Mouse (Mus musculus) T-helper 2 cell (primary cell): Measurements from ENCODE around the gene Nell2.

Experiments
- in situ Hi-C: fragments of 300-600 bp; cut with MboI, MseI; formaldehyde crosslinking; loops from one replicate; pipeline ENCODE4 v1.15.1; 2025; ENCODE audit warnings: high pct_unique_total_duplicates

The Nell2 gene

DNA sequence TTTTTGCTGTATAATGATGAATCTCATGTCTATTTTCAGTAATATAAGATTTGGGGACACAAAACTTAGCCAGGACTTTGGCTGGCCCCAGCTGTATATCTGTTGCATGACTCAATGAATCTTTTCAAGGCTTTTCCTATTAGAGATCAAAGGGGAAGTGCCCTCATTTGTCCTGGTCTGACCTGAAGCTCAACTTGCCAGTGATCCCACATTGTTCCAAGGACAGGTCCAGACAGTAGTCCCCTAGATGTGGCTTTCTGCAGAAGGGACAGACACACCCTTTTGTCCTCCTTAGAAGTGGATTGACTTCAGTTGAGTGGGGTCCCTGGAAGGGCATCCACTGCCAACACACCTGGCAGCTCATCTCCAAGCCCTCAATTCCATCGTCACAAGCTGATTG lies 173.6 kb downstream of the Nell2 start:
- in situ Hi-C loops: no loop called here

DNA sequence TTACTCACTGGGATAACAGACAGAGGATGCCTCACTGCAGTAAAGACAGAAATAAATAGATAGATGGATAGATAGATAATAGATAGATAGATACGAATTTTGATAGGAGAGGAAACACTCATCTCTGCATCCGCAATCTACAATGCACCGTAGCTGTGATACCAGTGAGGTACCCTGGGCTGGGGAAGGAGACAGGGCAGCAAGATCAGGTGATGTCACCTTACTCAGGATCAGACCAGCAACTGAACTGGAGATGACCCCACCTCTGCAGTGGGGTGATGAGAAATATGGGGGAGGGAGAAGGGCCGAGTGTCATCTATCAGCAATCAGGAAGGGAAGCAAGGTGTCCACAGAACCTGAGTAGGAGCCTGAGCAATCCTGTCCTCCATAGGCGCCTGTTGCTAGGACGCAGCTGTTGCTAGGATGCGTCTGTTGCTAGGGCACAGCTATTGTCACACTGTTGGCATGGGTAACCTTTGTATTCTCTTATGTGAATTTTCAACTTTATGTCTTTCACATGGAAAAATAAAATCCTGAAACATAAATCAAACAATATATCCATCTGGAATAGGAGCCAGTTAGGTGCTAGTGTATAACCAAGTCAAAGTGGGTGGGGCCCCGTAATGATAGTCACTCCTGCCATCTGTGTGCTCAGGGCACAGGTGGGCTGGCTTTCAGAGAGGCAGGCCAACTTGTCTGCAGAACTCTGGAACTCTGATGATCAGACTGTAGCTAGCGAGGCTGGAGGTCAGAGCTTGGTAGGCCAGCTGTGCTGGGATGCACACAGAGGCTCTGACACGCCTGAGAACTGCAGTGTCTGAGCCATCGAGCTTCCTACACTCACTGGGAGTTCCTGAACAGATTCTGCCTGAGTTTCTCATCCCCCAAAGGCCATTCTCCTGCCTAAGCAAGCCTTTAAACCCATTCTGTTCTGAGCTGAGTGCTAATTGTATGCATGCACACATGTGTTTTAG lies 193.7 kb downstream of the Nell2 start:
- in situ Hi-C loops: no loop called here

DNA sequence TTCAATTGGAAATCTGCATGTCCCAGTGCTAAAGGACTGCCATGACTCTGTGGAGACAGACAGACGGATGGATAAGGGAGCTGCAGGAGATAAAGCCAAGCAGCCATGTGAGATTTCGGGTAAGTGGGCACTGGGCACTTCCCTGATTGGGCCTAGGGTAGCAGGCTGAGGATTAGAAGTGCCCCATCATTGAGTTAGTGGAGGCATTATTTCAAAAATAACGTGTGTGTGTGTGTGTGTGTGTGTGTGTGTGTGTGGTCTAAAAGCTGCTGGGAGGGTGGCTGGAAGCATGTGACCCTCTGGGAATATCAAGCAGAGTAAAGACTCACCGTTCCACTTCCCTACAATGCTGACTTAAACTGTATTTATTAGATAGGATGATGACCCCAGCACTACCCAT lies 195.1 kb downstream of the Nell2 start:
- in situ Hi-C loops: no loop called here

DNA sequence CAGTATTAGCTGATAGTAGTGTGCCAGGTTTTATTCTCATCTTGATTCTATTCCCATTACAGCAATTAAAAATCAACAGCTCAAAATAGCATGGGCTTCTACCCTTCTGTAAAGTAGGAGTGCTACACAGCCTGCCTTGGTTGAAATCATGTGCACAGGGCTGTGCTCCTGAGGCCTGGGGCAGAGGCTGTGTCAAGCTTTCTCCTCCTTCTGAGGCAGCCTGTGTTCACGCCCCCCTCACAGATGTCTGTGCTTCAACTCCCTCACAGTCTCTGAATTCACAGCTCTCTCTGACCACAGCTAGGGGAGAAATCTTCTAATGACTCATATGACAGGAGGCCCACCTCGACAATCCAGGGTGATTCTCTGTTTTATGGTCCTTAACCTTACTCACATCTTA lies 197.4 kb downstream of the Nell2 start:
- in situ Hi-C loops: no loop called here

DNA sequence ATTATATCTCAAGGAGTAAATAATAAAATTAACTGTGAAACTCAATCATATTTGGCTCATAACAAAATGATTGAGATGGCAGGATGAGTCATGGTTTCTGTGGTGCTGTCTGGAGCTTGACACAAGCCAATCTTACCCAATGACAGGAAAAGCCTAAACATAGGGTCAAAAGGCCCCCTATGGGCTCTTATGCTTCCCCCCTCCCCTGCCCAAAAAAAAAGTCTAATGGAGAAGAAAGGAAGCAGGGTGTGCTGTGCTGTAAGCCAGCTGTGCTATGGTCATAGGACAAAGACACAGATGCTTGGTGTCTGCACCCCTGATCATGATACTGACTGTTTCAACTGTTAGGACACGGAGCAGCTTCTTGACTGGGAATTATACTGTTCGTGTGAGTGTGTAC lies 205.6 kb downstream of the Nell2 start:
- in situ Hi-C loops: no loop called here

DNA sequence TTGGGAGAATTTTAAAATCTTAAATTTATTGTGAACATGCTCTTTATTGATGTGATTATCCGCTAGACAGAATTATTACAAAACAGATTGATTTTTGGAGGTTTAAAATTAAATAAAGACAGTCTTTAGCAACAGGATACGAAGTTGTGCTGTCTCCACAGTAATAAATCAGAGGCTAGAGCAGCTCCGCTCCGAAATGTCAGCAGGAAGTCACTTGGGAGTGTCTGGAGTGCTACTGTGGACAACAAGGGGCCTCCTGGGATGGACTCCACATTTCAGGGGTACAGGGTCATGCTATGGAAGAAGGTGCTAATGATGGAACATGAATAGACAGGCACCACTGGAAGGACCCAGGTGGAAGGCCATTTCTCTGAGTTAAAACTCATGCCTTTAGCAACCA lies 211.7 kb downstream of the Nell2 start:
- in situ Hi-C loops: loop anchor here (10.0 kb wide), 1 partner anchor 292 kb away; no protein-coding TSS in a partner anchor

DNA sequence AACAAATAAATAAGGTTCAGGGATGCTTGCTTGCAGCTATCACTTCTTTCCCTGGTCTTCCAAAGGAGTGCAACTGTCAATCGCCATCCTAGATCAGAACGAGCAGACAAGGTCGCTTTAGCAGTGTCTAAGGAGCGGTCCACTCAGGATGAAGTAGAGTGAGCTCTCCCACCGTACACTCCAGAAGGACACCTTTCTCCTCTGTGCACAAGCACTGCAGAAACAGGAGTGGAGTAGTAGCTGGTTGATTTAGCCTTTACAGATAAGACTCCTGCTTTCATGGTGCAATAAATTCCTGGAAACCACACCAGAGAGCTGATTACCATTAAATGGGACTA lies 213.6 kb downstream of the Nell2 start:
- in situ Hi-C loops: loop anchor here (10.0 kb wide), 1 partner anchor 290 kb away; no protein-coding TSS in a partner anchor

DNA sequence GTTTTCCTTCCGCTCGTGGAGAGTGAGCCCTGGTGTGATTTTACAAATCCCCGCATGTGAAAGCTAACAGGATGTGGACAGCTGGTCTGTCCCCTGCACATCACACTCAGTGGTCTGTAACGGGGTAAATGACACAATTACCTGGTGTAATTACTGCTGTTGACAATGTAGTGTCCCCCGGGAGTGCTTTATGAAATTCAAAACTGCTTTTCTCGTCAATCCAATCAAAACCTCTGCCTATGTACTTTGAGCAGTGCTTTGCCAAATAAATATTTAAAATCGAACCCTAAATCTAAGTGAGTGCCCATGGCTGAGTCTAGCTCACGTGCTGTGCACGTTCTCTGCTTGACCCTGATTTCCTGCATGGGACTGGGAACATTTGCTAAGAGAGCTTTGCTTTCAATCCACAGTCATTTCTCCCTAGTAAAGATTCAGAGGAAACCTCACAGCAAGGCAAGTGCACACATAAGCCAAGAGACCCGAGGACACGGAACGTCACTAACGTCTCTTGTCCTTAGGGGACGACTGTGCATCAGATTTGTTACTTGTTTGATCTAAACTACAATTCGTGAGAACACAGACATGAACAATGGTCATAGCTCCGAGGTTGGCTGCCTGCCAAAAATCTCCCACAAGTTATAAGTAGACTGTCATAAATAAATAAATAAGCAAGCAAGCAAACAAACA lies 214.1 kb downstream of the Nell2 start:
- in situ Hi-C loops: loop anchor here (10.0 kb wide), 1 partner anchor 289 kb away; no protein-coding TSS in a partner anchor

DNA sequence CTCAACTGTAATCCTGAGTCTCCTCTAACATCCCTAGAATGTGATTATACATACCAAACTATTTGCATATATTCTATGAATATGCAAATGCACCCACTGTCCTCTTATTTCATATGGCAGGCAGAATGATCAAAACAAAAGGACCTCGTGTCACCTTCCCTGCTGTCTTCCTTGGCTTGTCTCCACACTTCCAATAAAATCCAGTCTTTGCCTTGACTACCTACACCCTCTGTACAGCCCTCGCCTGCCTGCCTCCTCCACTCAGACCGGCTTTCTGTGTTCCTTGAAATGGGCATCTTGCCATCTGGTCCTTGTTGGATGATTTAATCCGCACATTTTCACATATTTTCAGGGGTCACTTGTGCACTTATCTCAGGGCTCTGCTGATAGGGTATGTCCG lies 215.1 kb downstream of the Nell2 start:
- in situ Hi-C loops: loop anchor here (10.0 kb wide), 1 partner anchor 288 kb away; no protein-coding TSS in a partner anchor

DNA sequence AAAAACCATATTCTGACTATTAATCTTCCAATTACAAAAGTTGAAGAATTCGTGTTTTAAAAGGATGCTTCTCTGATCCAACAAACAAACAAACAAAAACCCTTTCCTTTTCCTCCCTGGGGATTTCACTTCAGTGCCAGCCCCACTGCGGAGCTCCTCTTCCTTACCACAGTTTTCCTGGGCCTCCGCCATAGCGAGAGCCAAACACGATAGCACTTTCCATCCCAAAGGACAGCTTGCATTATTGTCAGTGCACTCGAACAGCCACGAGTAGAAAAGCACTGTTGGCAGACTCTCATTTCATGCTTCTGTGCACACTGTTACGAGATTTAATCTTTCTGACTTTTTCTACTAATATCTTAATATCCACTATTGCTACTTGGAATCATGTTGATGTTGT lies 224.3 kb downstream of the Nell2 start:
- in situ Hi-C loops: no loop called here

DNA sequence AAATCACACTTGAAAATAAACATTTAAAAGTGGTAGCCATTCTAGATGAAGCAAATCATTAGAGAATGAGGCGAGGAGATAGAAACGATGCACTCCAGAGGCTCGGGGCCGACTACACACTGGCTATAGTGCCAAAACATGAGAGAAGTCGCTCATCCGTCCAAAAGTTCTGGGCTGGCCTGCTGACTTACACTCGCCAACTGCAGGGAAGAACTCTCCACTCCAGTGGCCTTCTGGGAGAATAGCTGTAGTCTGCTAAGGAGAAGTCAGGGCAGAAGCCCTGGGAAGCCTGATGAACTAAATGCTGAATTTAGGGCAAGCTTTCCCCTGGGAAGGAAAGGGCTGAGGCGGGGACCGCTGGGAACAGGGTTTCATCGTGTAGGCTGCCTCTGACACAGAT lies 231.8 kb downstream of the Nell2 start:
- in situ Hi-C loops: no loop called here

DNA sequence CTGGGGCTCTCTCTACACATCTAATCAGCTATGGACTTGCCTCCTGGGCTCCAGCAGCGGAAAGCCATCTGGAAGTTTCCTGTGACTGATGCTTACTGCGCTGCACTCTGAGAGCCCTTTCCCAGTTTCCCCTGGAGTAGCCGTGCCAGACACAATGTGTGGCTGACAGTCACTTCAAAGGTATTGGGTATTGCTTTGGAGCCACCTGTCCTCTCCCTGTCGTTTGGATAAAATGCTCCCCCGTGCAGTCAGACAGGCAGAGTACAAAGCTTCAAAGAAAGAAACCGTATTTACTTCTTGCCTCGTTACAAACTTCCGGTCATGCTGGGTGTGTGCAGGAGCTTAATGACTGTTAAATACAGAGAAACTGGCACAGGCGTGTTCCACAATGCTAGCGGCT lies 239.3 kb downstream of the Nell2 start:
- in situ Hi-C loops: no loop called here

DNA sequence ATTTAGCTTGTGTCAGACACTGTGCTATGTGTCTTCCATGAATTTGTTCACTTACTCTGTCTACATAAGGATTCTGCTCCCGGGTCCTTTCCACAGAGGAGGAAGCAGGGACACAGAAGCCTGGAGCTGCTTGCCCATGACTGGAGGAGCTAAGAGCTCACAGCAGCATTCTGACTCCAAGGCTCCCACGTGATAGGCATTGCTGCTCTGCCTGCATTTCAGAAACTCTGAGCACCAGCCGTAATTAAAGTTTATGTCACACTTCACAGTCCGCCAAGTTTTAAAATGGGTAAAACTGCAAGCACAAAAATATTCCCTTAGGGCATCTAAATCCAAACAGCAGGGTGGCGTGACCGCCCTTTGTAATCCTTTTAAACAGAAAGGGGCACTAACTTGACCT lies 243.2 kb downstream of the Nell2 start:
- in situ Hi-C loops: no loop called here

DNA sequence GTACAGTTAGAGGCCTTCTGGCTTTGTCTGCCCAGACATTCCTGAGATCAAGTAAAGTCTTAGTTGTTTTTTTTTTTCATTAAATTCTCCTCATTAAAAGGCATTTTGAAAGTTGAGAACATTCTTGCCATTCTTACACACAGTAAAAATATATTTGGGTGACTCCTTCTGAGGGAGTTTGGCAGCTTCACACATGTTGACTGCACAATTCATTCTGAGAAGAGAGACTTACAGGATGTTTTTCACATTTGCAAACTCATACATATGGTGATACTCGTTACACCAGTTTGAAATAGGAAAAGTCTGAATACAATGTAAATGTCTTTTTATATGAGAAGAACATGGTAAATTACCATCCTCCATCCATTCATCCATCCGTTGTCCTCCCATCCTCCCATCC lies 247.4 kb downstream of the Nell2 start:
- in situ Hi-C loops: no loop called here

DNA sequence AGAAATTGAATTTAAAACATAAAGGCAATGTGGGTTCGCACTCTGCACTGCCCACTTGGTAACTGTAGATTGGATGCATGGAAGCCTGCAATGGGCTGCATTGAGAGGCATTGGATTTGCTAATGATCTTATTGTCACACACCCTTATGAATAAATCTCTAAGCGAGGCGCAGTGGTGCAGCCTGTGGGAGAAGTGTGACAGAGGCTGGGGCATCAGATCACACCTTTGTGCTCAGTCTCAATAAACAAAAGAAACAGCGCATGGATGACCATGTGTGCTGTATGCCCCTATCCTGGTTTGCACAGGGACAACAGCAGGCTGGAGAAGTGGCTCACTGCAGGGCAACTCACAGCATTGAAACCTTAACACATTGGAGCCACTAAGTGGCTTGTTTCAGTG lies 250.4 kb downstream of the Nell2 start:
- in situ Hi-C loops: no loop called here

DNA sequence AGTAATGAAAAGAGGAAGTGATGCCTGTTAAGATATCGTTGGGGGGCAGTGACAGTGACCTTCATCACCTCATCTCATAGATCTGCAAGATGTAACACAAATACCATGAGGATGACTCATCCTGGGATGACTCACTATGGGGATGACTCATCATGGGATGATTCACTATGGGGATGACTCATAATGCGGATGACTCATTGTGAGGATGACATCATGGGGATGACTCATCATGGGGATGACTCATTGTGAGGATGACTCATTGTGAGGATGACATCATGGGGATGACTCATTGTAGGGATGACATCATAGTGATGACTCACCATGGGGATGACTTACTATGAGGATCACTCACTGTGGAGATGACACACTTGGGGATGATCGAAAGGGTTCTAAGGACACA lies 251.8 kb downstream of the Nell2 start:
- in situ Hi-C loops: no loop called here

DNA sequence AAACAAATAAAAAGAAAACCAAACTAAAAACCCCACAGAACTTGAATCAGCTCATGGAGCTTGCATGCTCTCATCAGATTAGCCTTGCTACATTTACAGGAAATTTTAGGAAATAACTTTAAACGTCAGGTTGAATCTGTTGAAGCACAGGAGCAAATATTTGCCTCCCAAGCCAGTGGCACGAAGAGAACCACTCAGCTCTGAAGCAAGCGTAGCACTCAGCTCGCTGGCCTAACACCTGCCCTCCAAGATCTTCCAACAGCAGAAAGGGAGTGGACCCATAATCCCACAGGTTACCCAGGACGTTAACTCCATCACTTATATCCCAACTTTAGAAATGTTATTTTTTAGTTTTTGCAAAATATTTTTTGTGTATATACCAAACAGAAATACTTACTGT lies 252.8 kb downstream of the Nell2 start:
- in situ Hi-C loops: no loop called here

DNA sequence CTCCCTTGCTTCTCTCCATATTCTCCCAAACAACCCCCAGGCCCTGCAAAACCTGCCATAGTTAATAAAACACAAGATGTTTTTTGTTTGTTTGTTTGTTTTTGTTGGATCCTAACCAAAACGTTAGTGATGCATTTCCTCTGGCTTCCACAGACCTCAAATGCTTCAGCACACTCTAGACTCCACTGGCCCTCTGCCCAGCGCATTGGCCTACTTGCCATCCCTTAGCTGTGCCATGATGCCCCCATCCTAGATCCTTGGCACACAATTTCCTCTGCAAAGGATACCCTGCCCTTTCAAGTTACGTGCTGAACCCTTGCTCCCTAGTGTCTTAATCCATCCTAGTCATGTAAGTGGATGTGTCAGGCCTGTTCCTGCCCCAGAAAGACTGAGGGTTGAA lies 255.1 kb downstream of the Nell2 start:
- in situ Hi-C loops: no loop called here

DNA sequence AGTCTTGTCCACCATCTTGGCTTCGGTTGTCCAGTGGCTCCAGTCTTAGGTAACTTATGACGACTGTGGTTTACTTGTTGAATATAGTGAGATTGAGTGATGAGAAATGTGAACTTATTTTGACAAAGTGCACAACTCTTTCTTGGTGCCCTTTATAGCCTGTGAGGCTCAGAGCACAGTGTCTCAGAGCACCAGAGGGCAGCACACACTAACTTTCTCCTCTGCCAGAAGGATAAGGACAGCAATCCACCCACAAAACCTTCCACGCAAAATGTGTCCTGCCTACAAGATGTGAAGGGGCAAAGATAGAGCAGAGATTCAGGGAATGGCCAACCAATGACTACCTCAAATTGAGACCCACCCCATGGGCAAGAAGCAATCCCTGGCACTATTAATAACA lies 256.2 kb downstream of the Nell2 start:
- in situ Hi-C loops: no loop called here

DNA sequence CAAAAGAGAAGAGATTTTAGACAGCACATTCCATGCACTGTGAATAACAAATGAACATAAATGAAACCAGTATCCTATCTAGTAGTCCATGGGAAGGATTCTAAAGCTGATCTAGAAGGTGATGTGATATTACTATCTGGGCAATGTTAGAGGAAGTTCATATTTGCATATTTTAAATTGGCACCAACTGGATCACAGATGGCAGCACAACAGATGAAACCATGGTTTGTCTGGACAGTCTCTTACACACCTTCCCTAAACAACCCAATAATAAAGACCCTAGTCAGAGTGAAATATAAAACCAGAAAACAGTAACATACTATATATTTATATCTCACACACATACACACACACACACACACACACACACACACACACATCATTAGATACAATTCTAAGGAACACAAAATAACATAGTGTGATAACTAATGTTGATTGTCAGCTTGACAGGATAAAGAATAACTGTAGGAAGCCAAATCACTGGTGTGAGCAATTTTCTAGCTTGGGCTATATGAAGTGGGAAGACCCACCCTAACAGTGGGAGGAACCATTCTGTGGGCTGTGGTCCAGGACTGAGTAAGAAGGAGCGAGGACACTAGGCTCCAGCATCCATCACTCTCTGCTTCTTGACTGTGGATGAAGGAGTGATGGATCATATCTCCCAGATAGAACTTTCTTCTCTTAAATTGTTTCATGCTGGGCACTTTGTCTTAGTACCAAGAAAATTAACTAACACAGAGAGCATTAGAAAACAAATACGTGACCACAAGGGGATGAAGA lies 268.5 kb downstream of the Nell2 start:
- in situ Hi-C loops: no loop called here

DNA sequence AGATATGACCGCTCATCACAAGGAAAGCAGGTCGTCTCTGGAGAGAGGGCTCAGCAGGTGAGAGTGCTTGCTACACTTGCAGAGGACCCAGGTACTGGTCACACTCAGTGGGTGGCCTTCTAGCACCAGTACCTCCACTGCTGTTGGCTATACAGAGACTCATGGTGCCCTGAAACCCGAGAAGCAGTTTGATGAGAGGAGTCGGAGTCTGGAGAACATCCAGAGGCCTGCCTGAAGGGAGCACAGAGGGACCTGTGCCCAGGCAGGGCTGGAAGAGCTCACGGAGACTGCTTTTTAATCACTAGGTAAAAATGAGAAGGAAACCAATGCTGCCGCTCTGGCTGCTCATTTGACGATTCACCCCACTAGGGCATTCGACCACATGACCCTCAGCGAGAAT lies 271.2 kb downstream of the Nell2 start:
- in situ Hi-C loops: no loop called here

DNA sequence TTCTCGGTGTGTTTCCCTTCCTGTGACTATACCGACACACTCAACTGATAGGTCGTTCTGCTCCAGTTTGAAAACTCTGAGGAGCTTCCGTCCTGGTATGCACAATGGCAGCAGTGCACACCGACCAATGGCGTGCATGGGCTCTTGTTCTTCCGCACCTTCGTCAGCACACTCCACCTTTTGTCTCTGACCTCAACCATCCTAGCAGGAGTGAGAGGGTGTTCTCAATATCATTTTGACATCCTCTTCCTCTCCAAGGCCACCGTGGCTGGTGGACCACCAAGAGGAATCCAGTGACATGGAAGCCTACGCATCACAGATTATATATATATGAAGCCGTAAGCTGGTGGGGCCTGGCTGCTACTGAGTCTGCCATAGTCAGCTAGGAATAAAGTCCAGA lies 282.8 kb downstream of the Nell2 start:
- in situ Hi-C loops: no loop called here
